Mouse (Mus musculus) kidney, postnatal 25 days (tissue): ENCODE data around the gene Pnpla2.

Source experiments
- DNase-seq, 2 experiments: peaks; one replicate each; pipeline ENCODE4 v3.0.0; 2021; ENCODE audit warnings: mixed read lengths in 2 of 2

Pnpla2 gene

GRCm38 (mm10) chr7:141468522-141469211 lies 13.7 kb downstream of the Pnpla2 start:
- peak; percentile 78 to 87 for DNase-seq

DNA sequence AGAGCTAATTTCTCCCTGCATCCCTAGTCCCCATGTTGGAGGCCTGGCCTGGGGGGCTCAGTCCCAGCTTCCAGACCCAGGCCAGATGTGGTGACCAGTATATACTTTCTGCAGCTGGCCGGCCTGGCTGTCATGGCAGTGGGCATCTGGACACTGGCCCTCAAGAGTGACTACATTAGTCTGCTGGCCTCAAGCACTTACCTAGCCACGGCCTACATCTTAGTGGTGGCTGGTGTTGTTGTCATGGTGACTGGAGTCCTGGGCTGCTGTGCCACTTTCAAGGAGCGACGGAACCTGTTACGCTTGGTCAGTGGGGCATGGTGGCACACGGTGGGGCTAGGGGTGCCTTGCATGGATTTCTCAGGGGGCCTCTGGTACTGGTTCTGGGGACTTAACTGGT lies 14.4 kb downstream of the Pnpla2 start:
- DNase-seq: peak in 1 of 2 experiments; percentile 68

DNA sequence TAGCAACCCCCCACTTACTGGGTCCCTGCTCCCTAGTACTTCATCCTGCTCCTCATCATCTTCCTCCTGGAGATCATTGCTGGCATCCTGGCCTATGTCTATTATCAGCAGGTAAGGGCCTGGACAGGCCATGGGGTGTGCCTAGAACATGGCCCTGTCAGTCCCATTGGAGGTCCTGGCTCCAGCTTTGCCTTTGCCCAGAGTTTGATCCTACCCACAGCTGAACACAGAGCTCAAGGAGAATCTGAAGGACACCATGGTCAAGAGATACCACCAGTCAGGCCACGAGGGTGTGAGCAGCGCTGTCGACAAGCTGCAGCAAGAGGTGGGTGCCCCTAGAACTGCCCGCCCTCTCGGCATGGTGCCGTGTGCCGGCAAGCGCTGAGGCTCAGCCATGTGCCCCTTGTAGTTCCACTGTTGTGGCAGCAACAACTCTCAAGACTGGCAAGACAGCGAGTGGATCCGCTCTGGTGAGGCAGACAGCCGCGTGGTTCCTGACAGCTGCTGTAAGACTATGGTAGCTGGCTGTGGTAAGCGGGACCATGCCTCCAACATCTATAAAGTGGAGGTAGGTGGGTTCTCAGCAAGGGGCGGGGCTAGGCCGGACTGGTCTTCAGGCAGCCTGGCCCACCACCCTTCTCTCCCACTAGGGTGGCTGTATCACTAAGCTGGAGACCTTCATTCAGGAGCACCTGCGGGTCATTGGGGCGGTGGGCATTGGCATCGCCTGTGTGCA lies 15.1 kb downstream of the Pnpla2 start:
- DNase-seq: peak in 1 of 2 experiments; percentile 58

DNA sequence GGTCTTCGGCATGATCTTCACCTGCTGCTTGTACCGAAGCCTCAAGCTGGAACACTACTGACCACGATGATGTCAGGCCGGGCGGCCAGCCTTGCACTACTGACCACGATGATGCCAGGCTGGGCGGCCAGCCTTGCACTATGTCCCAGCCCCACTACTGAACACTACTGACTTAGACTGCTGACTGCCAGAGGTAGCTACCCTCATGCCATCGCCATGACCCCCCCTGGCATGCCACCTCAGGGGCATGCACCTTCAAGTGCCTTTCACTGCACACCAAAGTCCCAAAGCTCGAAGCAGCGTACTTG lies 15.6 kb downstream of the Pnpla2 start:
- DNase-seq: peak in 1 of 2 experiments; percentile 41

DNA sequence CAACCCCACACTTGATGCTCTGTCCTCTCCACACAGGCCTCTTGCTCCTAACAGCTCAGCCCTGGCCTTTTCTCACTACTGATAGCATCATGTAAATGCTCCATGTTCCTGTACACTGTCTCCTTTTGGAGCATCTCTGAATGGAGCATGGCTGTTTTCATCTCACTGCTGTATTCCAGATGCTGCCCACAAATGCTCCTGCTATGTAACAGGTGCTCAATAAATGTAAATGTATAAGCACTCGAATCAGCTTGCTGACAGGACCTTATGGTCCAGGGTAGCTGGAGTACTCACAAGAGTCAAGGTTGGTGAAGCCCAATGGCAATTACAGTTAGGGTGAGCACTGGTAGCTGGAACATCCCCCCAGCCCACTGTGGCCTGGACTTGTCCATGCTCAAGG lies 16.2 kb downstream of the Pnpla2 start:
- peak in 1 of 2 experiments; percentile 36 for DNase-seq

- DNase-seq: no peak
Observed at GRCm38 (mm10) chr7:141472226-141472625, 17.2 kb downstream of the Pnpla2 start.

DNA sequence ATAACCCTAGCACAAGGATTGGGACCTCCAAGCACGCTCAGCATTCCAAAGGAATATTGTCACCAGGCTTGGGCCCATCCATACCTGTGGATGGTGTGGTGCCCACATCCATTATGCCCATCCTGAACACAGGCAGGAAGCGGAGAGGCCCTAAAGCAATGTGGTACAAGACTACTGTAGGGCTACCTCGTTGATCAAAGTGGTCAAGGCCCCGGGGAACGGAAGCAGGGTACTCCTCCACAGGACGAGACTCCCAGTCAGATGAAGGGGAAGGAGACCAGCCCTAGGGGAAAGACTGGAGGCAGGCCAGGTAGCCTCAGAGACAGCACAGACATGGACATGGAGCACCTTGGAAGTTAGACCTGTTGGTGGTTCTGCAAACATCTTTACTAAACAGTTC lies 17.8 kb downstream of the Pnpla2 start:
- DNase-seq: no peak

- DNase-seq: no peak
Observed at GRCm38 (mm10) chr7:141474160-141474559, 19.2 kb downstream of the Pnpla2 start.

- DNase-seq: peak; percentile 85 to 93
Observed at GRCm38 (mm10) chr7:141475011-141475804, 20.2 kb downstream of the Pnpla2 start, which contains the start of the genes Polr2l and Tspan4. Polr2l (minus strand) TSS chr7:141475132. Tspan4 (plus strand) TSS chr7:141475240.

- peak in 1 of 2 experiments; percentile 69 for DNase-seq
Observed at GRCm38 (mm10) chr7:141475805-141476158, 20.8 kb downstream of the Pnpla2 start.

DNA sequence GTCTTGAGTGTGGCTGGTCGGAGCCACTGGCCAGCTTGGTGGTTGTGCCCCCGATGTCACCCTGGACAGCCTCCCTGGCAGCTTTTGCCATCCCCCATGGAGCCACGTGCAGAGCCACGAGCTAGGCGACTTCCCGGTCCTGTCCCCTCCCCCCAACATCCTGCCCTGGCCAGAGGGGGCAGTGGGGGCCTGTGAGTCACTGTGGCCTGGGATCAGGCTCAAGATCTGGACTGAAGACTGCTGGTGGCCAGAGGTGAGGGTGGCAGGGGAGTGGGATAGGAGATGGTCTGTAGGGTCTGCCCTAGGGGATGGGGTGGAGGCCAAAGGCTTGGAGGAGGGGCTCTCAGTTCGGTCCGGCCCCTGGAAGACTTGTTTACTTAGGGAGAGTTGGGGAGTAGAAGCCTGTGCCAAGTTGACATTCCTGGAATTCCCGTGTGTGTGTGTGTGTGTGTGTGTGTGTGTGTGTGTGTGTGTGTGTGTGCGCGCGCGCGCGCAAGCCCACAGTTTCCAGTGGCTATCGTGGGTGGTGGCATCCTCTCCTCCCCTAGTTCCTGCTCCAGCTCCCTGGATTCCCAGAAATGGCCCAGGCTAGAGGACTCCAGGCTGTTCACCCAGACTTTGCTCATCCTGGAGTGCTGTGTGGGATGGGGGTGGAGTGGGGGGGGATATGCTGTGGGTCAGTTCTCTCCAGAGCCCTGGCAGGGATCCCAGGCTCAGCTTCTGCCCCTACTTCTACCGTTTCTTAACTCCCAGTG lies 21.4 kb downstream of the Pnpla2 start:
- peak; percentile 92 to 97 for DNase-seq

- peak in 1 of 2 experiments; percentile 50 for DNase-seq
Observed at GRCm38 (mm10) chr7:141476981-141477370, 22.0 kb downstream of the Pnpla2 start.

GRCm38 (mm10) chr7:141477578-141478269 lies 22.7 kb downstream of the Pnpla2 start:
- DNase-seq: peak in 1 of 2 experiments; percentile 60

- no peak for DNase-seq
Observed at GRCm38 (mm10) chr7:141478270-141478748, 23.3 kb downstream of the Pnpla2 start.

GRCm38 (mm10) chr7:141480842-141481497 lies 26.0 kb downstream of the Pnpla2 start:
- peak; percentile 67 to 80 for DNase-seq

DNA sequence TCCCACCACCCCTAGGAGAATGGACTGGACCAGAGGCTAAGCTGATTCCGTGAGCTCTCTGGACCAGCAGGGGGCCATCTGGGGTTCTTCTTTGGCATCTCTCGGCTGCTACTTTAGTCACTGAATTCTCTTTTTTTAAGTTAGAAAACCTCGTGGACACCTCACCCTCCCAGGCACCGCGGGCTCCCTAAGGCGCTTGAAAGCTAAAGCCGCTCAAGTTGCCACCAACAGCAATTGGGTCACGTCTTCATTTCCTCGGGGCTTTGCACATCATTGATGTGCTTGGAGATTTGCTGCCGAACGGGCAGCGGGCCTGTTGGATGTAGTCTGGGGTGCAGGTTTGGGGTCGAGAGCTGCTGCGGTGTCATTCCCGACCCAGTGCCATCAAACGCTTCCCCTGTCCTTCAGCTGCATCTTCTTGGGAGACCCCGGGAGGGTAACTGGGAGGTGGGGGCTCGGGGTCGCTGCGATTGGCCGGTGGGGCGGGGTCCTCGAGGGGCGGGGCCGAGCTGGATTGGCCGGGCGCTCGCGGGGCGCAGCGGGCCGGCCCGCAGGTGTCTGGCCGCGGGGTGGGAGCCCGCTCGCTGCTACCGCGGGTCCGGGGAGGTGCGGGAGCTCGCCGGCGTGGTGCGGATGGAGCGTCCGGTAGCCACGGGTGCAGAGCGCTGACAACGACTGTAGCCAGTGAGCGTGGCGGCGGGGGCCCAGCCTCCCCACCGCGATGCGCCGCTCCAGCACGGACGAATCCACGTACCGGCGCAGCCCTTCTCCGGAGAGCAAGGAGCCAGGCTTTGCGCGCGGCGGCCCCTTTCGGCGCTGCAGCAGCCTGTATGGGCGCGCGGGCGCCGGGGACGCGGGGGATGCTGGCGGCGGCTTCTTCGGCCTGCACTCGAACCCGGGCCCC lies 26.8 kb downstream of the Pnpla2 start:
- peak; percentile 60 to 64 for DNase-seq

DNA sequence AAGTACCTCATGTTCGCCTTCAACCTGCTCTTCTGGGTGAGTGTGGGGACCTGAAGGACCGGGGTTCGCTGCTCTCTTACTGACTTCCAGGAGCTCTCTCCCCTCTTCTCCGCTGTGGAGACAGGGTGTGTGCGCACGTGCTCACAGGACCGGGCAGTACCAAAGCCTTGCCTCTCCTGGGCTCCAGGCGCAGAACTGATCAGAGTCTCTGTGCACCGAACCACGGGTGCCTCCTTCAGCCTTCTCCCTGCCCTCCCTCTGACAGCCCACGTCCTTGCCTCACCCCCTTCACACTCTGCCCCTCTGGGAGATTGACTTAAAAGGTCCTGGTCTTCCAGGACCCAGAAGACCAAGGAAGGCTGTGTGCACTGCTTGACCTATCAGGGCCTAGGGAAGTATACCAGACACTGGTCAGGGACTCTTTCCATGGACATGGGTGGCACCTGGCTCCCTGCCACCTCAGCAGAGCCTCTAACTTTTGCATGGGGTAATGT lies 27.6 kb downstream of the Pnpla2 start:
- no peak for DNase-seq

GRCm38 (mm10) chr7:141483114-141483653 lies 28.2 kb downstream of the Pnpla2 start:
- no peak for DNase-seq
